Mouse (Mus musculus): ENCODE measurements around the gene 1700109H08Rik.

GRCm38 (mm10) chr5:3551481-3551880, 19.9 kb upstream of the 1700109H08Rik start:
- TF ChIP-seq CTCF (IDR thresholded peaks at IDR 0.05; ENCODE audit: low read depth) (no peak), EP300 (IDR thresholded peaks at IDR 0.05; ENCODE audit: low read depth) (no peak)
